Mouse (Mus musculus): Measurements from ENCODE around the gene Shisa7. TPM values are rescaled to one million over a fixed set of nuclear protein-coding genes. Genes with fewer than 3 reads are reported as not detected.

The Shisa7 gene
- total and polyA plus RNA-seq, 3 experiments, result 0.07 TPM; not detected in 2

DNA sequence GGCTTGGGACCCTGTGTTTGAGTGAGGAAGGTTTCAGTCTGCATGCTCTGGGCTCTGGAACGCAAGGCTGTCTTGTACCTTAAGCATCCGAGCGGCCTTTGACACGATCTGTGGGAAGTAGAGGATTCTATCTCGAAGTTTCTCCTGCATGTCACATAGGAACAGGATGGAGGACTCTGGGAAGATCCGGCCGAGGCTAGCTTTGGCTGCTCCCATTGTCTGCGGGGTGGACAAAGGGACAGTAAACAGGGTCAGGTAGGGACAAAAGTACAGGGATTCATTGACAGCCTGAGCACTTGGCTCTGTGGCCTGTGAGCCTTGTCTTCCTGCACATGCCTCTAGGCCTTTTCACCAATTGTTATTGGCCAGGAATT, 6.8 kb upstream of the Shisa7 start:
- H3K9ac ChIP-seq (ENCODE audit: control insufficient read depth, low read depth, low read length, poor library complexity, severe bottlenecking), result no peak overlapping the region

DNA sequence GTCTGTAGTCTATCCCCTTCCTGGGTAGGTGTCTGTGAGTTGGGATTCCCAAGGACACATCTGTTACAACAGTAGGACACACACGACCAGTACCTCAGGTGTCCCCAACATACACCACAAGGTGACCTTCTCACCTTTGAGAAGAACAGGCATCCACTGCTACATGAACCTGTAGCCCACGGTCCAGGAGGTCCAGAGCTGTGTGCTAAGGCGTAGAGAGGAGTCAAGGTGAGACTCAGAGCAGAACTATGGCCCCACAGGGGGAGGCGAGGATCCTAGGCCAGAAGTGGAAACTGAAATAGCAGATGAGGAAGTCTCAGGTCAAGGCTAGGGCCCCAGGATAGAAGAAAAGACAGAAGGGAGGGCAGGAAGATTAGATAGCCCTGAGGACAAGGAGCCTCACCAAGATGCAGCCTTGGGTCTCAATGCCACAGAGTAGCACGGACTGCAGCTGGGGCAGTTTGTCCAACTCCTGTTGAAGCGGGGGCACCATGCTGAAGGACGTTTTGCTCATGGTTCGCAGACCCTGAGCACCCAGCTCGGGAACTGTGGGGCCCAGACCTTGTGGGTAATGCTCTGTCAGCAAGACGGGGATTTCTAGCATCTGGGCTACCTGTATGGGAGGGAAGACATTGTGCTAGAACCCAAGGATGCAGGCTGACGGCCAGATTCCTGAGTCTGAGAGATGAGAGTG, 6.3 kb upstream of the Shisa7 start:
- Histone ChIP-seq H3K27ac (ENCODE audit: control insufficient read depth, low read depth, low read length) (no peak overlapping the region), H3K79me2 (ENCODE audit: control insufficient read depth, insufficient read depth, low read length, poor library complexity) (no peaks in the 10 kb centered on the region), H3K9me3 (replicated peaks; ENCODE audit: insufficient read depth, low read length) (no peaks in the 10 kb centered on the region), H3K9ac (ENCODE audit: control insufficient read depth, low read depth, low read length, poor library complexity, severe bottlenecking) (no peak overlapping the region), H3K4me1 (ENCODE audit: control insufficient read depth in 1 of 2, insufficient read depth in 2 of 2, low read length in 2 of 2) (no peaks in the 10 kb centered on the region), H3K36me3 (ENCODE audit: control insufficient read depth in 1 of 2, insufficient read depth in 2 of 2, low read length in 2 of 2) (no peaks in the 10 kb centered on the region), H3K27me3 (ENCODE audit: control insufficient read depth in 1 of 2, insufficient read depth in 2 of 2, low read length in 2 of 2) (no peaks in the 10 kb centered on the region), H3K4me3 (ENCODE audit: control insufficient read depth in 1 of 2, insufficient read depth in 1 of 2, low read depth in 2 of 2, low read length in 2 of 2) (no peak overlapping the region)
- TF ChIP-seq E2F4 (IDR thresholded peaks at IDR 0.05; ENCODE audit: borderline replicate concordance, low read depth, low read length), result no peak
- no peak for TF ChIP-seq CHD1 (IDR thresholded peaks at IDR 0.05; ENCODE audit: low read depth, low read length)
- TF ChIP-seq EP300 (IDR thresholded peaks at IDR 0.05; ENCODE audit: low read depth in 1 of 2, low read length in 2 of 2), result no peak
- no peak for TF ChIP-seq ZMIZ1 (IDR thresholded peaks at IDR 0.05; ENCODE audit: low read depth, low read length)
- TF ChIP-seq POLR2AphosphoS5 (IDR thresholded peaks at IDR 0.05; ENCODE audit: borderline replicate concordance, low read depth, low read length), result no peak
- no peak for TF ChIP-seq SMC3 (IDR thresholded peaks at IDR 0.05; ENCODE audit: low read depth, low read length)
- no peak for TF ChIP-seq ETS1 (IDR thresholded peaks at IDR 0.05; ENCODE audit: low read depth, low read length)
- TF ChIP-seq NELFE (IDR thresholded peaks at IDR 0.05; ENCODE audit: low read depth, low read length), result no peak
- no peak for TF ChIP-seq UBTF (IDR thresholded peaks at IDR 0.05; ENCODE audit: borderline replicate concordance, insufficient read depth, low read depth, low read length)
- DNase-seq (ENCODE audit: low read depth, low spot score), result no peak

More for the DNA sequence above, 6.8 kb upstream of the Shisa7 start:
- H3K27me3 ChIP-seq (ENCODE audit: control insufficient read depth in 1 of 2, insufficient read depth in 2 of 2, low read length in 2 of 2), result no peaks in the 10 kb centered on the region
- DNase-seq (ENCODE audit: low read depth, low spot score), result no peak
- no peak overlapping the region for H3K27ac ChIP-seq (ENCODE audit: control insufficient read depth, low read depth, low read length)
- H3K4me1 ChIP-seq (ENCODE audit: control insufficient read depth in 1 of 2, insufficient read depth in 2 of 2, low read length in 2 of 2), result no peaks in the 10 kb centered on the region
- H3K4me3 ChIP-seq (ENCODE audit: control insufficient read depth in 1 of 2, insufficient read depth in 1 of 2, low read depth in 2 of 2, low read length in 2 of 2), result no peak overlapping the region
- H3K79me2 ChIP-seq (ENCODE audit: control insufficient read depth, insufficient read depth, low read length, poor library complexity), result no peaks in the 10 kb centered on the region
- H3K36me3 ChIP-seq (ENCODE audit: control insufficient read depth in 1 of 2, insufficient read depth in 2 of 2, low read length in 2 of 2), result no peaks in the 10 kb centered on the region
- TF ChIP-seq MAZ (IDR thresholded peaks at IDR 0.05; ENCODE audit: low read depth, low read length), result no peak
- TF ChIP-seq BHLHE40 (IDR thresholded peaks at IDR 0.05; ENCODE audit: borderline replicate concordance, low read depth, low read length), result no peak
- no peak for TF ChIP-seq MYC (IDR thresholded peaks at IDR 0.05; ENCODE audit: low read depth, low read length)
- no peak for TF ChIP-seq NELFE (IDR thresholded peaks at IDR 0.05; ENCODE audit: low read depth, low read length)
- TF ChIP-seq ZMIZ1 (IDR thresholded peaks at IDR 0.05; ENCODE audit: low read depth, low read length), result no peak
- TF ChIP-seq E2F4 (IDR thresholded peaks at IDR 0.05; ENCODE audit: borderline replicate concordance, low read depth, low read length), result no peak
- no peak for TF ChIP-seq MEF2A (IDR thresholded peaks at IDR 0.05; ENCODE audit: extremely low read depth, insufficient replicate concordance, low read depth, low read length, poor library complexity, severe bottlenecking)
- TF ChIP-seq MAFK (IDR thresholded peaks at IDR 0.05; ENCODE audit: borderline replicate concordance, low read depth, low read length), result no peak
- no peak for TF ChIP-seq ZC3H11A (IDR thresholded peaks at IDR 0.05; ENCODE audit: low read depth, low read length)
- no peak for TF ChIP-seq MYB (IDR thresholded peaks at IDR 0.05; ENCODE audit: low read depth, low read length)
- TF ChIP-seq NRF1 (IDR thresholded peaks at IDR 0.05; ENCODE audit: insufficient read depth, low read depth, low read length, poor library complexity, severe bottlenecking), result no peak
- no peak for TF ChIP-seq USF1 (IDR thresholded peaks at IDR 0.05; ENCODE audit: low read depth, low read length)
- no peak for TF ChIP-seq POLR2AphosphoS2 (IDR thresholded peaks at IDR 0.05; ENCODE audit: low read length)
- H3K9me3 ChIP-seq (replicated peaks; ENCODE audit: insufficient read depth, low read length), result no peaks in the 10 kb centered on the region
